Mouse (Mus musculus): Measurements from ENCODE around the gene Gm10401. TPM values are rescaled to one million over a fixed set of nuclear protein-coding genes. Genes with fewer than 3 reads are reported as not detected.

Gene Gm10401
- polyA plus RNA-seq, 1 experiment, result not detected

DNA sequence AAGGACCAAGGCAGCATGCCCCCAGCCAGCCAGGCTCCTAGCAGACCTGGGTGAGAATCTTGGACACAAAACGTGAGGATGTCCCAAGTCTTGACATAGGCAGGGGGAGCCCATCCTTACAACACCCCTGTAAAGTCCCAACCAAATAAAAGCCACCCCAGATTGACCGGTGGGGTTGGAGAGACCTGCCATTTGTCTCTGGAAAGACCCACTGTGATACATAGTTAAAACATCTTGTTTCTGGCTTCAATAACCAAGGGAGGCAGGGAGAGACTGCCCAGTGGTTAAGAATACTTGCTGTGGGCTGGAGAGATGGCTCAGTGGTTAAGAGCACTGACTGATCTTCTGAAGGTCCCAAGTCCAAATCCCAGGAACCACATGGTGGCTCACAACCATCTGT, 4.1 kb upstream of the Gm10401 start:
- peaks cover 64% of the 10 kb centered on the region for H3K36me3 ChIP-seq (ENCODE audit: control insufficient read depth)
- no peaks in the 10 kb centered on the region for H3K4me1 ChIP-seq (ENCODE audit: control insufficient read depth)
- no peak overlapping the region for H3K4me3 ChIP-seq (replicated peaks)
- no peaks in the 10 kb centered on the region for H3K27me3 ChIP-seq (ENCODE audit: control insufficient read depth)
- TF ChIP-seq GATA1 (IDR thresholded peaks at IDR 0.05; ENCODE audit: low read length), result no peak
- TF ChIP-seq TAL1 (IDR thresholded peaks at IDR 0.05; ENCODE audit: low read length), result no peak
- H3K9me3 ChIP-seq (ENCODE audit: control insufficient read depth, low read length), result no peaks in the 10 kb centered on the region

DNA sequence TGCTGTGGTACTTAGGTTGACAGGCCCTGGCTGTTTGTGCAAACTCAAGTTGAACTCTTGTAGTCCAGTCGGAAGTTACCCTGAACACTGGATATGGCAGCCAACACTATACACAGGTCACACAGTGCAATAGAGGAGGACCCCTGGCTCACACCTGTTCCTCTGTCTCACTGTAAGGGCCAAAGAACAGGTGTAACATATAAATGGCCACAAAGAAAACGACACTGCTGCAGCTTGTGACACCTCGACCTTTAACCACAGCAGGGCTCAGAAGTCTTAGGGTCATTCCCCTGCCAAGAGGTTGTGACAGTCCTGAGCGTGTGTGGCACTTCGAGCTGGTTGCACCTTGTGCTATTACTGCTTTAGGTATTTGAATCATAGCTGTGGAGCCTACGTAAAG, 2.4 kb upstream of the Gm10401 start:
- TF ChIP-seq GATA1 (IDR thresholded peaks at IDR 0.05; ENCODE audit: low read length) (no peak), TAL1 (IDR thresholded peaks at IDR 0.05; ENCODE audit: low read length) (no peak)
- H3K27me3 ChIP-seq (ENCODE audit: control insufficient read depth), result no peaks in the 10 kb centered on the region
- H3K4me1 ChIP-seq (ENCODE audit: control insufficient read depth), result no peaks in the 10 kb centered on the region
- no peak overlapping the region for H3K4me3 ChIP-seq (replicated peaks)
- peaks cover 80% of the 10 kb centered on the region for H3K36me3 ChIP-seq (ENCODE audit: control insufficient read depth)
- no peaks in the 10 kb centered on the region for H3K9me3 ChIP-seq (ENCODE audit: control insufficient read depth, low read length)

DNA sequence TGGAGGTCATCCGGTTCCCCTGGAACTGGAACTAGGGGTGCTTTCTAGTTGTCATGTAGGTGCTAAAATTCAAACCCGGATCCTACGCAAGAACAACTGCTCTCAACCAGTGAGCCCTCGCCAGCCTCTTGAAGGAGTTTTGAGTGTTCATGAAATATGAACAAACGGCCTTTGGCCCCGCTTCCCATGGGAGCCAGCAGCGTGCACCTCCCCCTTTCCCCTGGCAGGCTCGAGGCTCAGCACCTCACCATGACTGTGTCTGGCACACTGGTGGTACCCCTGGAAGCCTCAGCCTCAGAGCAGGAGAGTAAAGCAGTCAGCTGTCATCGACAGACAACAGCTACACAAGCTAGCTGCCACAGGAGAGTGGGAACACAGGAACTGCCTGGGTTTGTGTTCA, 1.9 kb upstream of the Gm10401 start:
- TF ChIP-seq GATA1 (IDR thresholded peaks at IDR 0.05; ENCODE audit: low read length) (no peak), TAL1 (IDR thresholded peaks at IDR 0.05; ENCODE audit: low read length) (no peak)
- H3K9me3 ChIP-seq (ENCODE audit: control insufficient read depth, low read length), result no peaks in the 10 kb centered on the region
- no peaks in the 10 kb centered on the region for H3K4me1 ChIP-seq (ENCODE audit: control insufficient read depth)
- no peaks in the 10 kb centered on the region for H3K27me3 ChIP-seq (ENCODE audit: control insufficient read depth)
- no peak overlapping the region for H3K4me3 ChIP-seq (replicated peaks)
- H3K36me3 ChIP-seq (ENCODE audit: control insufficient read depth), result peaks cover 84% of the 10 kb centered on the region

DNA sequence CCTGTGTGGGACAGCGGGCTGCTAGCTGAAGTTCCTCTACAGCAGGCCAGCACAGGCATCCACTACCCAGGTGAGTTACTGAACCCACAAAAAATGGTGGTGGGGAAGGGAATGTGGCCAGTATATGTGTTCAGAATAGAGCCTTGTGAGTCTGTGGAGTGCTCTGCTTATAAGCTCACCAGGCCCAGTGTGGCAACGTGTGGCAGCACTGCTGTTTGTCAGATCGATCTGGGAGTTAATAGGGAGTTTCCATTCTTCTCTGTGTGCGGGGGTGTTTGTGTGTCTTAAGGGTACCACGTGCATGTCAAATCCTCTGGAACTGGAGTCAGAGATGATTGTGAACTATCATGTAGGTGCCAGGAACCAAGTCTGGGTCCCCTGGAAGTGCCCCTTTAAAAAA, 1.4 kb upstream of the Gm10401 start:
- no peaks in the 10 kb centered on the region for H3K4me1 ChIP-seq (ENCODE audit: control insufficient read depth)

DNA sequence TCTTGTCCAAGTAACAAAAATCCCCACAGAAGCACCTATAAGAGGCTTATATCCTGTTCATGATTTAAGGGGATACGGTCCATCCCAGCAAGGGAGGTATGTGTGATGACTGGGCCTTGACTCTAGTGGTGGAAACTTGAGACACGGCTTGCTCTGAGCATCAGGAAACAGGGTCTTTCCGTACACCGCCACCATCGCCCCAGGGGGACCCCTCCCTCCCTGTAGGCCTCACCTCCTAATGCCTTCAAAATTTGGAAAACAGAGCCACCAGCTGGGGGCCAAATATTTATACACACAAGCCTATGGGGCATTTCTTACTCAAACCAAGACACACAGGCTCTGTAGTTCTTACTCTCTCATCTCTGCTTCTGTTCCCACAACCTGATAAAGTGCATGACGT, 6.3 kb downstream of the Gm10401 start:
- Histone ChIP-seq H3K27me3 (ENCODE audit: control insufficient read depth) (no peaks in the 10 kb centered on the region), H3K4me3 (replicated peaks) (no peak overlapping the region), H3K4me1 (ENCODE audit: control insufficient read depth) (peaks cover 8% of the 10 kb centered on the region), H3K36me3 (ENCODE audit: control insufficient read depth) (peaks cover 98% of the 10 kb centered on the region), H3K9me3 (ENCODE audit: control insufficient read depth, low read length) (no peaks in the 10 kb centered on the region)
- TF ChIP-seq TAL1 (IDR thresholded peaks at IDR 0.05; ENCODE audit: low read length) (no peak), GATA1 (IDR thresholded peaks at IDR 0.05; ENCODE audit: low read length) (no peak)

More for the DNA sequence above, 1.4 kb upstream of the Gm10401 start:
- TF ChIP-seq TAL1 (IDR thresholded peaks at IDR 0.05; ENCODE audit: low read length) (no peak), GATA1 (IDR thresholded peaks at IDR 0.05; ENCODE audit: low read length) (no peak)
- no peak overlapping the region for H3K4me3 ChIP-seq (replicated peaks)
- no peaks in the 10 kb centered on the region for H3K9me3 ChIP-seq (ENCODE audit: control insufficient read depth, low read length)
- H3K36me3 ChIP-seq (ENCODE audit: control insufficient read depth), result peaks cover 89% of the 10 kb centered on the region
- H3K27me3 ChIP-seq (ENCODE audit: control insufficient read depth), result no peaks in the 10 kb centered on the region

DNA sequence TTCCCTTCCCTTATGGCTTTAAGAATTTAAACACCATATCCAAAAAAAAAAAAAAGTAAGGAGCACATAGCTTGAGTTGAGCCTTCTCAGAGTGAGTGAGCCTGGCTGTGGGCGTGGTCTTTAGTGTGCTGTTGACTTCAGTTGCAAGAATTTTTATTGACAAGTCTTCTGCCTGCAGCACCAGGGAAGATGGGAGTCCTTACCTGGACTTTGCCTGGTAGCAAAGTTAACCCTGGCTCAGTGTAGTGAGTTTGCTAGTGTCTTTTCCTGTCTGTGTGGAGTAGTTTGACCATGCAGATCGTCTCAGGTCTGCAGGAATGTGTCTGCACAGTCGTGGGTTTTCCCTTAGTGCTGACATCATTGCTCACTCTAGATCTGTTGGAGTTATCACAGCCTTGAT, 7.1 kb downstream of the Gm10401 start:
- peaks cover 98% of the 10 kb centered on the region for H3K36me3 ChIP-seq (ENCODE audit: control insufficient read depth)
- H3K9me3 ChIP-seq (ENCODE audit: control insufficient read depth, low read length), result no peaks in the 10 kb centered on the region
- no peaks in the 10 kb centered on the region for H3K27me3 ChIP-seq (ENCODE audit: control insufficient read depth)
- no peak overlapping the region for H3K4me3 ChIP-seq (replicated peaks)
- TF ChIP-seq TAL1 (IDR thresholded peaks at IDR 0.05; ENCODE audit: low read length), result no peak
- no peak for TF ChIP-seq GATA1 (IDR thresholded peaks at IDR 0.05; ENCODE audit: low read length)
- H3K4me1 ChIP-seq (ENCODE audit: control insufficient read depth), result peaks cover 9% of the 10 kb centered on the region

DNA sequence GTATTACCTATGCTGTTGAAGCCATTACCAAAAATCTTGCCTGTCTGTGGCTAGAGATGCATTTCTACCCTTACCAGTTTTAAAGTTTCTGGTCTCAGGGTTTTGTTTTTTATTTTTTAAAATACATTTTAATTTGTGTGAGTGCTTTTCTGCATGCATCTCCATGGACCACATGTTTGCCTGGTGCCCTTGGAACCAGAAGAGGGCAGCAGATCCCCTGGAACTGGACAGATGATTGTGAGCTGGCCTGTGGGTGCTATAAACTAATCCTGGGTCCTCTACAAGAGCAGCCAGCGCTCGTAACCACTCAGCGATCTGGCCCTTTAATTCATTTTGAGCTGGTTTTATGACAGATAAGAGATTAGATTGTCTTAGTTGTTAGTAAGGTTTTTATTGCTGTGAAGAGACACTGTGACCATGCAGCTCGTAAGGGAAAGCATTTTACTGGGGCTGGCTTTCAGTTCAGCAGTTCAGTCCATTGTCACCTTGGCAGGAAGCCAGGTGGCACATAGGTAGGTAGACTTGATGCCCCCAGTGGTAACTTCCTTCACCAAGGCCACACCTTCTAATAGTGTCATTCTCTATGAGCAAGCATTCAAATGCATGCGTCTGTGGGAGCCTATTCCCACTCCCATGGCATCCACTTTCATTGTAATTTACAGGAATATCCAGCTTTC, 8.4 kb downstream of the Gm10401 start:
- TF ChIP-seq GATA1 (IDR thresholded peaks at IDR 0.05; ENCODE audit: low read length), result no peak
- no peak for TF ChIP-seq TAL1 (IDR thresholded peaks at IDR 0.05; ENCODE audit: low read length)
- Histone ChIP-seq H3K4me1 (ENCODE audit: control insufficient read depth) (peaks cover 18% of the 10 kb centered on the region), H3K9me3 (ENCODE audit: control insufficient read depth, low read length) (peaks cover 2% of the 10 kb centered on the region; the same call in 1 of the 2 replicates), H3K4me3 (replicated peaks) (no peak overlapping the region), H3K36me3 (ENCODE audit: control insufficient read depth) (peaks cover 98% of the 10 kb centered on the region), H3K27me3 (ENCODE audit: control insufficient read depth) (no peaks in the 10 kb centered on the region)

DNA sequence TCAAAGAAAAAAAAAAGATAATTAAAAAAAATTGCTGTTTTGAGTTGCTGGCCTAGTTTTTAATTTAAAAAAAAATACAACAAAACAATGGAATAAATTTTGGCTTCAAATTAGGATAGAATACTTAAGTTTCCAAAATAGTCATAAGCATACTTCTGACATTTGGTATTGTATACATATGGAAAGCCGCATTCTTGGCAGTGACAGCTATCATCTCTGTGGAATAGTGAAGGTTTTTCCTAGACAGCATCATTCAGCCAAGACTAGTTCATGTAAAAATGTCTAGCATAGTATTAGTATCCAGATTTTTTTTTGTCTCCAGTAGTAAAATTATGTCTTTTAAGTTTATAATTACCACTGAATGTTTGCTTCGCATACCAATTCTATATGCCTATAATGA, 12.4 kb downstream of the Gm10401 start:
- Histone ChIP-seq H3K27me3 (ENCODE audit: control insufficient read depth) (no peaks in the 10 kb centered on the region), H3K9me3 (ENCODE audit: control insufficient read depth, low read length) (peaks cover 4% of the 10 kb centered on the region; the same call in 1 of the 2 replicates), H3K36me3 (ENCODE audit: control insufficient read depth) (peaks cover 97% of the 10 kb centered on the region), H3K4me3 (replicated peaks) (no peak overlapping the region), H3K4me1 (ENCODE audit: control insufficient read depth) (peaks cover 23% of the 10 kb centered on the region)
- no peak for TF ChIP-seq GATA1 (IDR thresholded peaks at IDR 0.05; ENCODE audit: low read length)
- TF ChIP-seq TAL1 (IDR thresholded peaks at IDR 0.05; ENCODE audit: low read length), result no peak

DNA sequence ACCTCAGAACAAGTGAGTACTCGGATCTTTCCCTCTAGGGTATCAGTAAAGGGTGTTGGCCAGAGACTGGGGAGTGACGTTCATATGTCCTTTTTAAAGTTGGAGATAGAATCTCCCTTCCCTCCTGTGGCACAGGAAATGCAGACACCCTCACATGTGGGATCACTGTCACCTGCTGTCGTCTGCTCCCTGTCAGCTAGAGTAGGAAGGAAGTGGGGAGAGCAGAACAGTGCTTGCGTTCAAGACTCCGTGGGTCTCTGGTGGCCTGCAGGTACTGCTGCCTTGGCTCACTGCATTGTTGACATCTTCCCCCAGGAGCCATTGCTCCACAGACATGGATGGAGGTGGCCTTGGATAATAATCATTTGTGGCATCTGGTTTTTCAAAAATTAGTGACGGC, 14.6 kb downstream of the Gm10401 start:
- peaks cover 4% of the 10 kb centered on the region; the same call in 1 of the 2 replicates for H3K9me3 ChIP-seq (ENCODE audit: control insufficient read depth, low read length)
- TF ChIP-seq GATA1 (IDR thresholded peaks at IDR 0.05; ENCODE audit: low read length), result no peak
- no peak for TF ChIP-seq TAL1 (IDR thresholded peaks at IDR 0.05; ENCODE audit: low read length)
- peaks cover 43% of the 10 kb centered on the region for H3K4me1 ChIP-seq (ENCODE audit: control insufficient read depth)
- no peak overlapping the region for H3K4me3 ChIP-seq (replicated peaks)
- no peaks in the 10 kb centered on the region for H3K27me3 ChIP-seq (ENCODE audit: control insufficient read depth)
- H3K36me3 ChIP-seq (ENCODE audit: control insufficient read depth), result peaks cover 96% of the 10 kb centered on the region

DNA sequence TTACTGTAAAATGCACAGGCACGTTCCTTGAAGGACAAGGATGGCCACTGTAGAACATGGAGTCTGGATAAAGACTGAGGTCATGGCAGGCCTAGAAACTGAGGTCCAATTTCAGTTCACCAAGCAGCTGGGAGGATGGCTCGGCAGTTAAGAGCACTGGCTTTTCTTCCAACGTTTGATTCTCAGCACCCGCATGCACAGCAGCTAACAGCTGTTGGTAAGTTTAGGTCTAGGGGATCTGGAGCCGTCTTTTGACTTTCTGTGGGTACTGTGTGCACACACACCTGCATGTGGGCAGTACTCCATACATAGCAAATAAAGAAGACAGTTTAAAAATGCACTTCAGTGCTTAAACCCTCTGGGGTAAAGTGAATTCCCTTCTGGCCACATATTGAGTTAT, 16.5 kb downstream of the Gm10401 start:
- no peak for TF ChIP-seq GATA1 (IDR thresholded peaks at IDR 0.05; ENCODE audit: low read length)
- no peak for TF ChIP-seq TAL1 (IDR thresholded peaks at IDR 0.05; ENCODE audit: low read length)
- peaks cover 97% of the 10 kb centered on the region for H3K36me3 ChIP-seq (ENCODE audit: control insufficient read depth)
- peaks cover 4% of the 10 kb centered on the region; the same call in 1 of the 2 replicates for H3K9me3 ChIP-seq (ENCODE audit: control insufficient read depth, low read length)
- peaks cover 56% of the 10 kb centered on the region for H3K4me1 ChIP-seq (ENCODE audit: control insufficient read depth)
- no peak overlapping the region for H3K4me3 ChIP-seq (replicated peaks)
- no peaks in the 10 kb centered on the region for H3K27me3 ChIP-seq (ENCODE audit: control insufficient read depth)
